Mouse (Mus musculus): ENCODE measurements at regions not wholly inside any gene's neighbourhood (a gene's known extent, or its start where the extent isn't known, plus 50 kb on each side); places are given as distances from the start of the nearest gene placed in this dataset.

DNA sequence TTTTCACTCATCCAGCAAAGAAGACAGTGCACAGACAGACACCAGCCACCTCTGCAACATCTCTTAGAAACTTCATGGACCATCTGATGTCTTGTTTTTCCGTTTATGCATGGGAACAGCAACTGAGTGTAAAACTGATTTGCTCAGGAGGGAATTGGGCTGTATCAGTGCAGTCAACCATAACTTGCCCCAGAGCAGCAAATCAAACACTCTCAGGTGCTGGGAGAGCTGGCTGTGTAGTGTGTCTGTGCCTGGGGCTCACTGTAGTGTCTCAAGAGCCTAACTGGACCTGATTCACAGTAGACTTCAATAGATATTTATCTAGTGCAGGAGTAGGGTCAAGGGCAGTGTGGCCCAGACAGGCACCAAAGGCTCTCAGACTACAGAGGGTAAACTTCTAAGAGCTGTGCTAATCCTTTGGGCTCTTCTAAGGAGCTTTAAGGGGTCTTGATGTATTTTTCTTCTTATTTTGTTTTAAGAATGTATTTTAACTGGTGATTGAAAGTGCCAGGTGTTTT is 50.3 kb upstream of the C1qtnf3 start:
- no peak for DNase-seq (ENCODE audit: low read depth, low spot score)

Measured in 3T3-L1 (cell line).